Mouse (Mus musculus): Measurements from ENCODE around the gene Scarf1.

GRCm38 (mm10) chr11:75510627-75510993 lies 2.7 kb upstream of the Scarf1 start:
- TF ChIP-seq CTCF (IDR thresholded peaks at IDR 0.05; ENCODE audit: borderline replicate concordance, insufficient read depth, low read depth, low read length) (peak; percentile 81), POLR2A (IDR thresholded peaks at IDR 0.05; ENCODE audit: borderline replicate concordance, insufficient read depth, low read length) (0 out of 2 replicates have a peak, but pooled peaks have one; percentile 41)

All from cerebellum, adult 2 months (tissue).